Mouse (Mus musculus): Measurements from ENCODE around the gene Rcbtb1.

- TF ChIP-seq CTCF (IDR thresholded peaks at IDR 0.05; ENCODE audit: low read depth, low read length), result no peak
- TF ChIP-seq POLR2A (IDR thresholded peaks at IDR 0.05; ENCODE audit: extremely low read depth, insufficient read depth, low read length), result no peak
Observed at GRCm38 (mm10) chr14:59185514-59185913, 15.5 kb upstream of the Rcbtb1 start.
